Mouse (Mus musculus) lung, embryonic 15.5 days (tissue): ENCODE measurements around the gene Agt. TPM values are rescaled to one million over a fixed set of nuclear protein-coding genes. Genes with fewer than 3 reads are reported as not detected.
A peak's percentile ranks its signal among the peaks of the same experiment; 100 is the strongest.

Experiments used
- ATAC-seq: fragments of 200-750 bp; cut with Nextera tagmentation; 2 replicates; pipeline ENCODE4 v1.8.0; 2017; ENCODE audit warnings: moderate number of reproducible peaks, borderline replicate concordance; ENCODE audit not compliant: low FRiP score, low TSS enrichment; ENCODE audit errors: extremely low read depth
- H3K27ac ChIP-seq: fragments of 300-500 bp; sonication (generic); 2 replicates; pipeline ENCODE4 v1.5.1; 2015; ENCODE audit warnings: moderate library complexity, mild to moderate bottlenecking, inconsistent platforms
- H3K27me3 ChIP-seq: fragments of 300-500 bp; sonication (generic); 2 replicates; pipeline ENCODE4 v1.6.1; 2015; ENCODE audit warnings: inconsistent platforms
- H3K36me3 ChIP-seq: fragments of 300-500 bp; sonication (generic); 2 replicates; pipeline ENCODE4 v1.6.1; 2015; ENCODE audit warnings: inconsistent platforms
- H3K4me1 ChIP-seq: fragments of 300-500 bp; sonication (generic); 2 replicates; pipeline ENCODE4 v1.6.1; 2015; ENCODE audit warnings: inconsistent platforms
- H3K4me2 ChIP-seq: fragments of 300-500 bp; sonication (generic); 2 replicates; pipeline ENCODE4 v1.6.1; 2015; ENCODE audit warnings: inconsistent platforms, mild to moderate bottlenecking, moderate library complexity
- H3K4me3 ChIP-seq: fragments of 300-500 bp; sonication (generic); 2 replicates; pipeline ENCODE4 v1.5.1; 2015; ENCODE audit warnings: mild to moderate bottlenecking, inconsistent platforms
- H3K9ac ChIP-seq: fragments of 300-500 bp; sonication (generic); 2 replicates; pipeline ENCODE4 v1.6.1; 2015; ENCODE audit warnings: inconsistent platforms
- H3K9me3 ChIP-seq: fragments of 300-500 bp; sonication (generic); 2 replicates; pipeline ENCODE4 v1.6.1; 2016; ENCODE audit warnings: inconsistent platforms
- WGBS: fragments of 180-500 bp; shearing (Covaris S2); methylation state at CpG from one replicate; pipeline ENCODE4 v1.1.7; 2015; 5-methylcytosine and 5-hydroxymethylcytosine counted together
- polyA plus RNA-seq: library from polyadenylated mRNA; unstranded; fragments of >200 nt; fragmentation: Nextera tagmentation; extraction: Ambion mirVana; gene quantifications from 2 replicates; pipeline ENCODE4 v1.2.1, GENCODE M21; 2015

The Agt gene
- polyA plus RNA-seq, 1 experiment from 2014 or later: 6.9 TPM

DNA sequence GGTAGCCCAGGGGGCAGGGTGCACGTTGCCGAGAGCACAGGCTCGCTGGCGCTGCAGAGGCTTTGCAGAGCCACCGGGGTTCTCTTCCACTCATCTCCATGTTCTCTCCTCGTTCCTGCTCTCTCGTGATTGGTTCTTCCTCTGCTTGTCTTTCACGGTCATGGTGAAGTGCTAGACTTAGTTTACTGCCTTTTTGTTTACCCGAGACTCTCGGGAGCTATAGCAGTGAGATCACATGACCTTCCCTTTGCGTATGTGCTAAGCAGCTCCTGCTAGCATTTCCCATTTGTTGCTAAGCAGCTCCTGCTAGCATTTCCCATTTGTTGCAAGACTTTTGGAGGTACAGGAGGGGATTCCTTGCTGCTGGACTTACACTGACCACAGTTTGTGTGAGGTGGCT, 22.2 kb downstream of the Agt start:
- no peak overlapping the region for H3K27ac ChIP-seq
- no peaks in the 10 kb centered on the region for H3K9me3 ChIP-seq
- H3K9ac ChIP-seq: no peak overlapping the region
- WGBS: 42% methylated on average over 11 of the region's 11 CpGs
- ATAC-seq: no peak
- H3K36me3 ChIP-seq: peaks cover 85% of the 10 kb centered on the region
- no peaks in the 10 kb centered on the region for H3K4me1 ChIP-seq
- H3K4me3 ChIP-seq: no peak overlapping the region
- H3K27me3 ChIP-seq: no peaks in the 10 kb centered on the region
- H3K4me2 ChIP-seq: no peak overlapping the region

DNA sequence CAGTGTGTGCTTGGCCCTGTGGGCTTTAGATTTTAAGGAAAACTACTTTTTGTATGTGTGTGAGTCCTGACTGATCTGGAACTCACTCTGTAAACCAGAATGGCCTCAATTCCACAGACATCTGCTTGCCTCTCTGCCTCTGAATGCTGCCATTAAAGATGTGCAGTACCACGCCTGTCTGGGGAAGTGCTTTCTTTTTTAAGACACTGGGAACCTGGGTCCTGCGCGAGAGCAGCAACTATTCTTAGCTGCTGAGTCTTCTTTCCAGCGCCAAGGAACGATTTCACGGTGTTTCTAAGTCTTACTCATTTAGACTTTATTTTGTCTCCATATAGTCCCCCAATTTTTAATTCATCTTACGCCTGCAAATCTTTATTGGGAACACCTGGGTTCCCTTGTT, 22.7 kb downstream of the Agt start:
- Histone ChIP-seq H3K27me3 (no peaks in the 10 kb centered on the region), H3K4me1 (no peaks in the 10 kb centered on the region), H3K9me3 (no peaks in the 10 kb centered on the region), H3K9ac (no peak overlapping the region), H3K27ac (no peak overlapping the region), H3K36me3 (peaks cover 85% of the 10 kb centered on the region), H3K4me2 (no peak overlapping the region), H3K4me3 (no peak overlapping the region)
- WGBS: 90% methylated on average over 7 of the region's 7 CpGs
- ATAC-seq: no peak

DNA sequence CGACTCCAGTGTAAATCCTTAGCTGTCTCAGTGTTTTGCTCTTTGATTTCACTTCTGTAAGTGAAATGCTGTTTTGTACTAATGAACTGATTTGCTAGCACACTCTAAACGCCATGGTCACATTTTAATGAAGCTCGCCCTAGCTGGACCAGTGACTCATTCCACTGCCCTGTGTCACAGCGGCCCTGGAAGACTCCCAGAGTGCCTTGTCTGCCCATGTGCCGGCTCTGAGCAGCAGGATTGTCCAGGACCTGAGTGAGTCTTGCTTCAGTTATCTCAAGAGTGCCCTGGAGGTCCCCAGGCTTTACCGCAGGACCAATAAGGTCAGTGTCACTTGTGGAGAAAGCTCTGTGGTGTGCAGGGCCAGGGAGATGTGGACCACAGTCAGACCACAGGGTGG, 23.1 kb downstream of the Agt start:
- Histone ChIP-seq H3K9ac (no peak overlapping the region), H3K36me3 (peaks cover 83% of the 10 kb centered on the region), H3K27ac (no peak overlapping the region), H3K27me3 (no peaks in the 10 kb centered on the region), H3K9me3 (no peaks in the 10 kb centered on the region), H3K4me2 (no peak overlapping the region), H3K4me3 (no peak overlapping the region), H3K4me1 (no peaks in the 10 kb centered on the region)
- no peak for ATAC-seq
- 75% methylated on average over 6 of the region's 6 CpGs for WGBS

DNA sequence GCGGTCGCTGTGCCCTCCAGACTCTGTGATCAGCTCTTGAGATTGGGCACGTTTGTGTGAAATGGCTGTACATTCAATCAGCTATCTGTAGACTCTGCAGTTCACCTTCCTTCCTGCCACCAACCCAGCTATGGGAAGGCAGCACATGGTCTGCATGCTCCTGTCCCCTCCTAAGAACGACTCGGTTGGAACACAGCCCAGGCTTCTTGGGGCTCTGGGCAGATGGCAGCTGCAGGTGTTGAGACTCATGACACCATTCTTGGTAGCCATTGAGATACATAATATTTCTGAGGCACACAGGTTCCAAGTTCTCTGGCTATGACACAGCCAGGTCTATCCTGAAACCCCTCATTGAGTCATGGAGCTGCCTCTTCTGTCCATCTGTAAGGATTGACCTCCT, 26.2 kb downstream of the Agt start:
- no peak overlapping the region for H3K27ac ChIP-seq
- H3K4me2 ChIP-seq: no peak overlapping the region
- ATAC-seq: no peak
- no peaks in the 10 kb centered on the region for H3K4me1 ChIP-seq
- H3K4me3 ChIP-seq: no peak overlapping the region
- peaks cover 71% of the 10 kb centered on the region for H3K36me3 ChIP-seq
- WGBS: 94% methylated on average over 5 of the region's 5 CpGs
- no peaks in the 10 kb centered on the region for H3K9me3 ChIP-seq
- H3K9ac ChIP-seq: no peak overlapping the region
- no peaks in the 10 kb centered on the region for H3K27me3 ChIP-seq

DNA sequence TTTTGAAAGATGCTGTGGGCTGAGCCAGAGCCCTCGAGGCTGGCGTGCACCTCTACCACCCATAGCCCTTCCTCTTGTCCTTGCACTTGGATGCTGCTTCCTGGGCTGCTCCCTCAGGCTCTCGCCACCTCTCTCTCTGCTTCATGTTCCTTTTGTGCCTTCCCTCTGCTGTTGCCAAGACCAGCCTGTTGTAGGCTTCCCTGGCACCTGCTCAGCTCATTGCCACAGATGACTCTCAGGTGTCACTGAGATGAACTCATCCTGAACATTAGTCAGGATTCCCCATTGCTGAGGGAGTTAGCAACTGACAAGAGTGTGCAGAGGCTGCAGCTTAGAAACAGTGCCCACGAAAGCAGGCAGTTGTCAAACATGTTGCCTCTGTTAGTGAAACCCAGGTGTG, 27.5 kb downstream of the Agt start:
- Histone ChIP-seq H3K27me3 (no peaks in the 10 kb centered on the region), H3K27ac (no peak overlapping the region), H3K9ac (no peak overlapping the region), H3K4me1 (no peaks in the 10 kb centered on the region), H3K4me2 (no peak overlapping the region), H3K36me3 (peaks cover 74% of the 10 kb centered on the region), H3K9me3 (no peaks in the 10 kb centered on the region), H3K4me3 (no peak overlapping the region)
- 92% methylated on average over 4 of the region's 4 CpGs for WGBS
- ATAC-seq: no peak

DNA sequence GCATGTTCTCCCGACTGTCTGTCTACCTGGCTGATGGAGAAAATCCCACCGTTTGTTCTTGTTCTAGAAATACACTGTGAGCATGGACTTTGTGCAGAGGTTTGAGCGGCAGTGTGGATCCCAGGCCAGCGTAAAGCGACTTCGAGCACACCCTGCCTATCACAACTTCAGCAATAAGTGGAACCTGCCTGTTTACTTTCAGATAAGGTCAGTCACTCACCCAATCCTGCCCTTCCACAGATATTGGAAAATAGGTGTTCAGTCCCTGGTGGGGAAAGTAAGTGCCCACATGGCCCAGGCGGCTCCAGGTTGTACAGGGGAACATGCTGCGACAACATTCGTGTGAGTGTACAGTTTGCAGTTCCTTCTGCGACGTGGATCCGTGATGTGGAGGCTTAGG, 28.6 kb downstream of the Agt start:
- no peak for ATAC-seq
- Histone ChIP-seq H3K27me3 (no peaks in the 10 kb centered on the region), H3K9me3 (no peaks in the 10 kb centered on the region), H3K4me3 (no peak overlapping the region), H3K27ac (no peak overlapping the region), H3K9ac (no peak overlapping the region), H3K4me1 (no peaks in the 10 kb centered on the region), H3K4me2 (no peak overlapping the region), H3K36me3 (peaks cover 69% of the 10 kb centered on the region)
- 64% methylated on average over 12 of the region's 12 CpGs for WGBS

DNA sequence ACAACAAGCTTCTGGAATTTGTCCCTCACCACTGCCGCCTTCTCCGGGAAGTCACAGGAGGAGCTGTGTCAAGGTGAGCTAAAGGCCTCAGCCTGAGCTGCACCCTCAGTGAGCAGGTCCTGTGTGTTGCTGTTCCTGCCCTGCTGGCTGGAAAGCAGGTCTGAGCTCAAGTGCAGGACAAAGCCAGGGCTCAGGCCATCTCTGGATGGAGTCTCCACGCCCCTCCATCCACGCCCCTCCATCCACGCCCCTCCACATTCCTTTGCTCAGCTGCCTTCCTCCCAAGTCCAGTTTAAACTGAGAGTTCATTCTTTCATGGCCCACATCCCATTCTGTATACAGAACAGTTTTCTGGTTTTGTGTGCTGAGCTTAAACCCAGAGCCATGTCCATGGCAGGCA, 34.1 kb downstream of the Agt start:
- Histone ChIP-seq H3K27ac (no peak overlapping the region), H3K4me2 (no peak overlapping the region), H3K36me3 (peaks cover 53% of the 10 kb centered on the region), H3K27me3 (no peaks in the 10 kb centered on the region), H3K4me1 (no peaks in the 10 kb centered on the region), H3K9me3 (no peaks in the 10 kb centered on the region), H3K9ac (no peak overlapping the region), H3K4me3 (no peak overlapping the region)
- WGBS: 85% methylated on average over 5 of the region's 5 CpGs
- no peak for ATAC-seq

DNA sequence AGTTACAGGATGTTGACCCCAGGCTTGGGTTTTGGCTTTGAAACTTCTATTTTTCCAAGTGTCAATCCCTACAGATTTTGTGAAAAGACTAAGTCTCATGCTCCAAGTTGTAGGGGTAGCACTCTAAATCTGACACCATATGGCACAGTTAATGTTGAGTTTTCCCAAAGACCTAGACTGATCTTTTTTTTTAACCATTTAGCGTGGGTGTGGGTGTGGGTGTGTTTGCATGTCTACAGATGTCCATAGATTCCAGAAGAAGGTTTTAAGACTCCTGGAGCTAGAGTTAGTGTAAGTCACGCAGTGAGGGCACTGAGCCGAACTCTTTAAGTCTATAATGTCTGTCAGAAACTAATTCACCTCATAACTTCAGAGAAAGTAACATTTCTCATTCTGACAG, 36.9 kb downstream of the Agt start:
- Histone ChIP-seq H3K9ac (no peak overlapping the region), H3K27ac (no peak overlapping the region), H3K4me1 (no peaks in the 10 kb centered on the region), H3K27me3 (no peaks in the 10 kb centered on the region), H3K4me3 (no peak overlapping the region), H3K4me2 (no peak overlapping the region), H3K36me3 (peaks cover 42% of the 10 kb centered on the region), H3K9me3 (no peaks in the 10 kb centered on the region)
- WGBS: 84% methylated on average over 3 of the region's 3 CpGs
- no peak for ATAC-seq

DNA sequence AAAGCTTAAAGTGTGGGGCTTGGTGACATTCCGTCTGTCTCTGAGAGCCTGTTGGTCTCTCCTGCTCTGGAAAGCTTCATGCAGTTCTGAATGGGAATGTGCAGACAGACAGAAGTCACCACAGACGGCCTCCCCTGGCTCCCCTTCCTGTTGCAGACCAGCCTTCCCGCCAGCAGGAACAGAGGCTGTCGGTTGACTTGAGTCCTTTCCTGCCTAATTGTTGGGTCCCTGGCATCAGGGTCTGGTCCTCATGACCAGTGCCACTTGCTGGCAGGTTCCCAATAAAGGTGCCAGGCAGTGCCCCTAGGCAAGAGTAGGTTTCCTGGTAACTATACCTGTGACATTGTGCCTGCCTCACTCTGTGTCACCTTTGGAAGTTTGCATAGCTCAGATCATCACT, 38.5 kb downstream of the Agt start:
- no peaks in the 10 kb centered on the region for H3K4me1 ChIP-seq
- ATAC-seq: no peak
- no peak overlapping the region for H3K4me2 ChIP-seq
- no peak overlapping the region for H3K9ac ChIP-seq
- no peak overlapping the region for H3K4me3 ChIP-seq
- no peaks in the 10 kb centered on the region for H3K9me3 ChIP-seq
- WGBS: 85% methylated on average over 4 of the region's 4 CpGs
- H3K36me3 ChIP-seq: peaks cover 50% of the 10 kb centered on the region
- H3K27ac ChIP-seq: no peak overlapping the region
- H3K27me3 ChIP-seq: no peaks in the 10 kb centered on the region

DNA sequence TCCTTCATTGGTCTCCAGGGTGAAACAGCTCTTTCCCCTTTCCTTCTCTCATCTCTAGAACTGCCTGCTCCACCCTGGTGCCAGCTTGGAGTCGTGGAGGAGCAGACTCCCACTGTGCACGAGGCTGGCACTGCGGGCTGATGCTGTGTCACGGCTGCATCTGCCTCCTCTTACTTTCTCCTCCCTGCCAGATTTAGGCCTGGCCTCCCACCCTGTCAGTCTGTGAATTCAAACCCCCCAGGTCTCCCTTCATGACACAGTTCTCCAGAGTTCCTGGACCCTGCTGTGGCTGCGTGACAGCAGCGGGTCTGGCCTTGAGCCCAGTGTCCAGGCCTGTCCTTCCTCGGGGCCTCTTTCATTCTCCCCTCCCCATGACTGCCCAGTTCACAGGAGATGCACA, 39.0 kb downstream of the Agt start:
- no peak overlapping the region for H3K4me3 ChIP-seq
- no peak overlapping the region for H3K9ac ChIP-seq
- H3K36me3 ChIP-seq: peaks cover 50% of the 10 kb centered on the region
- H3K4me2 ChIP-seq: no peak overlapping the region
- WGBS: 87% methylated on average over 7 of the region's 7 CpGs
- no peaks in the 10 kb centered on the region for H3K27me3 ChIP-seq
- no peak overlapping the region for H3K27ac ChIP-seq
- no peaks in the 10 kb centered on the region for H3K9me3 ChIP-seq
- ATAC-seq: no peak
- no peaks in the 10 kb centered on the region for H3K4me1 ChIP-seq

DNA sequence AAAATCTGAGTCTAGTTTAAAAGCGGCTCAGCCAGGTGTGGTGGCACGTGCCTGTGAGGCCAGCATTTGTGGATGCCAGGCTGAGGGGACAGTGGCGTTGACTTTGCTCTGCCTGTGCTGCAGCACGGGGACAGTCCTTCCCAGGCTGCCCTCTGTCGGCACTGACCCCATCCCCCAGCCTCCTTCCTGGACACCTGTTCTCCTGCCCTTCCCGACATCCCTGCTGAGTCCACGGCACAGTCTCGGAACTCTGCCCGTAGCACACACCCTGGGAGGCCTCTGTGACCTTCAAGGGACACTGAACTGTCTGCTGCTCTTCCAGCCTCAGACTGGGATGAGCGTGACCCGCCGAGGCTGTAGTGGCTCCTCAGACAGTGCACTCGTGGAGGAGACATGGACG, 39.4 kb downstream of the Agt start:
- Histone ChIP-seq H3K4me1 (no peaks in the 10 kb centered on the region), H3K9ac (no peak overlapping the region), H3K36me3 (peaks cover 47% of the 10 kb centered on the region), H3K27ac (no peak overlapping the region), H3K27me3 (no peaks in the 10 kb centered on the region), H3K9me3 (no peaks in the 10 kb centered on the region), H3K4me2 (no peak overlapping the region), H3K4me3 (no peak overlapping the region)
- ATAC-seq: no peak
- WGBS: 84% methylated on average over 14 of the region's 14 CpGs

DNA sequence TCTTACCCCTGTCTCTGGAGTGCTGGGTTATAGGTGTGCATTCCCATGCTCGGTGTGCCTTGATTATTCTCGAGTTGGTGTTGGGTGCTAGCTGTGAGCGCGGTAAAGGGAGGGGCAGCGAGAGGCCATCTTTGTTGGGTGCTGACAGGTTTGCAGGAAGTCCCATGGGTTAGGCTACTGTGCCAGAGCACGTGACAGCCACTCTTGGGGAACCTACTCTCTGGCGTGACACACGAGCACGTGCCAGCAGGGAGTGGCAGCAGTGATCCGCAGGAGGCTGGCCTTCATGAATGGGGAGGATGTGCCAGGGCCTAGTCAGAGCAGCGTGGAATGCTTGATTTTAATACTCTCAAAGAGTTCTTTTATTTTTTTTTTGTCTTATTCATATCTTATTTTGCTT, 43.2 kb downstream of the Agt start:
- WGBS: 92% methylated on average over 11 of the region's 11 CpGs
- Histone ChIP-seq H3K4me1 (peaks cover 16% of the 10 kb centered on the region), H3K4me2 (no peak overlapping the region), H3K27me3 (no peaks in the 10 kb centered on the region), H3K36me3 (peaks cover 32% of the 10 kb centered on the region), H3K9ac (no peak overlapping the region), H3K4me3 (no peak overlapping the region), H3K9me3 (no peaks in the 10 kb centered on the region), H3K27ac (no peak overlapping the region)
- no peak for ATAC-seq

DNA sequence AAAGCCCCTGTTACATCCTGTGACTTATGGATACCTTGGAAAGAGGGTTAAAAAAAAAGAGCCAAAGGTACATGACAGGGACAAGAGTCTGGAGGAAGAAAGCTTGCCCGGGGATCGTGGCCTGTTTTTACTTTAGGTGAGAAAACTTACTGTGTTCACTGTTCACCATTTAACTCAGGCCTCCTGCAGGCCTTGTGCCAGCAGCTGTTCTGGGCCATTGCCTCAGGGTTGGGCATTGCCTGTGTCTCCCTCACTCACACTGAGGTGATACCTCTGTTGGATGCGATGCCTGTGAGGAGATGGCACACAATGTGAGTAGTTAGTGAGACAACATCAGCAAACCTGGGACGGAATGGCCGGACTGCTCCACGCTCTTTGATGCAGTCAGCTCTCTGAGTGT, 47.6 kb downstream of the Agt start:
- ATAC-seq: no peak
- 91% methylated on average over 6 of the region's 6 CpGs for WGBS
- no peaks in the 10 kb centered on the region for H3K9me3 ChIP-seq
- H3K27ac ChIP-seq: no peak overlapping the region
- peak overlapping the region; percentile 77 for H3K4me2 ChIP-seq
- H3K36me3 ChIP-seq: peaks cover 13% of the 10 kb centered on the region
- H3K27me3 ChIP-seq: no peaks in the 10 kb centered on the region
- peaks cover 19% of the 10 kb centered on the region for H3K4me1 ChIP-seq
- H3K9ac ChIP-seq: peak overlapping the region; percentile 74; the same call in 1 of the 2 replicates
- peak overlapping the region; percentile 83 for H3K4me3 ChIP-seq
